Mouse (Mus musculus) limb, embryonic 13.5 days (tissue): ENCODE results near the gene Impdh2. TPM values are rescaled to one million over a fixed set of nuclear protein-coding genes. Genes with fewer than 3 reads are reported as not detected.
"Not testable (repeated sequence)": the region's sequence is repeated elsewhere in the genome, so short reads cannot be mapped to it uniquely, and the experiment has no call there.

Experiments
- ATAC-seq: fragments of 200-750 bp; cut with Nextera tagmentation; 2 replicates; pipeline ENCODE4 v1.8.0; 2017; ENCODE audit warnings: low read depth, moderate number of reproducible peaks, moderate TSS enrichment; ENCODE audit not compliant: low FRiP score
- H3K27ac ChIP-seq: fragments of 300-500 bp; sonication (generic); 2 replicates; pipeline ENCODE4 v1.5.1; 2015; ENCODE audit warnings: inconsistent platforms, mild to moderate bottlenecking, moderate library complexity
- H3K27me3 ChIP-seq: fragments of 300-500 bp; sonication (generic); 2 replicates; pipeline ENCODE4 v1.6.1; 2015; ENCODE audit warnings: mild to moderate bottlenecking, inconsistent platforms
- H3K36me3 ChIP-seq: fragments of 300-500 bp; sonication (generic); 2 replicates; pipeline ENCODE4 v1.6.1; 2015; ENCODE audit warnings: inconsistent platforms, mild to moderate bottlenecking, moderate library complexity
- H3K4me1 ChIP-seq: fragments of 300-500 bp; sonication (generic); 2 replicates; pipeline ENCODE4 v1.6.1; 2015; ENCODE audit warnings: inconsistent platforms
- H3K4me2 ChIP-seq: fragments of 300-500 bp; sonication (generic); replicated peaks from 2 replicates; pipeline ENCODE4 v1.6.1; 2015; ENCODE audit warnings: inconsistent platforms, mild to moderate bottlenecking, moderate library complexity
- H3K4me3 ChIP-seq: fragments of 300-500 bp; sonication (generic); 2 replicates; pipeline ENCODE4 v1.5.1; 2015; ENCODE audit warnings: moderate library complexity, mild to moderate bottlenecking, inconsistent platforms
- H3K9ac ChIP-seq: fragments of 300-500 bp; sonication (generic); 2 replicates; pipeline ENCODE4 v1.6.1; 2015; ENCODE audit warnings: mild to moderate bottlenecking, inconsistent platforms
- H3K9me3 ChIP-seq: fragments of 300-500 bp; sonication (generic); 2 replicates; pipeline ENCODE4 v1.6.1; 2016; ENCODE audit warnings: inconsistent platforms
- WGBS: fragments of 180-500 bp; shearing (Covaris S2); methylation state at CpG from one replicate; pipeline ENCODE4 v1.1.7; 2015; 5-methylcytosine and 5-hydroxymethylcytosine counted together
- polyA plus RNA-seq: library from polyadenylated mRNA; unstranded; fragments of >200 nt; fragmentation: Nextera tagmentation; extraction: Ambion mirVana; gene quantifications from 2 replicates; pipeline ENCODE4 v1.2.1, GENCODE M21; 2015

Impdh2 gene
- polyA plus RNA-seq, 1 experiment from 2014 or later = 188 TPM

DNA sequence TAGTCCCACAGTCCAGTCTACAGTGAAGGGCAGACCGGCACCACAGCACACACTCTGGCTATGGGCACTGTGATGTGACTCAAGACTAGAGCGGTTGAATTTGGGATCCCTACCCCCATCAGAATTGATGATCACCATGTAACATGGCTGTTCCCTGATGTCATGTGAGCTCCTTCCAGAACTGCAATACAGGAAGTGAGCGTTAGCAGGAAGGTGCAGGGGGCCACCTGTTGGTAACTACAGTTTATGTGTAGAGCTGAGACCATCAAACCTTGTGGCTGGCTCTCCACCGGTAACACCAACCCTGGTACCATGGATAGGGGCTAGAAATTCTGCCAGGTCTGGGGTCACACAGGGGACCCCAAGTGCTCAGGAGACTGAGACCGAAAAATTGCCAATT is 29.1 kb downstream of the Impdh2 start:
- H3K9me3 ChIP-seq = no peaks in the 10 kb centered on the region
- no peak for ATAC-seq
- H3K4me1 ChIP-seq = peaks cover 28% of the 10 kb centered on the region
- H3K4me3 ChIP-seq = no peak overlapping the region
- no peak overlapping the region for H3K4me2 ChIP-seq
- no peak overlapping the region; the same call in 1 of the 2 replicates for H3K27ac ChIP-seq
- no peaks in the 10 kb centered on the region for H3K27me3 ChIP-seq
- no peak overlapping the region for H3K9ac ChIP-seq
- 62% methylated on average over 5 of the region's 5 CpGs for WGBS
- H3K36me3 ChIP-seq = peaks cover 3% of the 10 kb centered on the region; the same call in 1 of the 2 replicates

DNA sequence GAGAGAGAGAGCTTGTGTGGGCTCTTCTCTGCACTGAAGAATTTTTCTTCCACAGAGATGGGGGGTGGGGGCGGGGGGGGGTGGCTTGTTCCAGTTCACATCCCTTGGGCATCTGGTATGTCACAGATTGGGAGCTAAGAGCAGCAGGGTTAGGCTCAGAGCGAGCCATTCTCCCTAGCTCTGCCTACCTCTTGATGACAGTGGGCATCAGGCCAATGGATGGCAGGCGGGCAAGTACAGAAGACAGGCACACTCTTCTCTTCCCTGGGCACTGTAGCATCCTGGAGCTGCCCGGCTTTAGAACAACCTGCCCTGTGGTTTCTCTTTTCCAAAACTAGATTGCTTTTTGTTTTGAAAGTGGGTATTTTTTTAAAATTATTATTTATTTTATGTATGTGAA is 31.4 kb downstream of the Impdh2 start:
- Histone ChIP-seq H3K4me3 (no peak overlapping the region), H3K4me2 (no peak overlapping the region), H3K9me3 (no peaks in the 10 kb centered on the region), H3K9ac (no peak overlapping the region), H3K36me3 (peaks cover 3% of the 10 kb centered on the region; the same call in 1 of the 2 replicates), H3K27ac (no peak overlapping the region), H3K27me3 (no peaks in the 10 kb centered on the region), H3K4me1 (peaks cover 33% of the 10 kb centered on the region)
- no peak for ATAC-seq
- 92% methylated on average over 4 of the region's 4 CpGs for WGBS

- no peak overlapping the region for H3K27ac ChIP-seq
- no peaks in the 10 kb centered on the region for H3K9me3 ChIP-seq
- no peak overlapping the region for H3K4me2 ChIP-seq
- H3K27me3 ChIP-seq = no peaks in the 10 kb centered on the region
- H3K9ac ChIP-seq = no peak overlapping the region
- 83% methylated on average over 3 of the region's 3 CpGs for WGBS
- peaks cover 12% of the 10 kb centered on the region; the same call in 1 of the 2 replicates for H3K4me1 ChIP-seq
- ATAC-seq = no peak
- H3K4me3 ChIP-seq = no peak overlapping the region
- H3K36me3 ChIP-seq = peaks cover 3% of the 10 kb centered on the region; the same call in 1 of the 2 replicates
Observed at GRCm38 (mm10) chr9:108594354-108594753, 34.3 kb downstream of the Impdh2 start.

GRCm38 (mm10) chr9:108596998-108597764 is 37.1 kb downstream of the Impdh2 start, which contains the start of gene P4htm:
Gene P4htm (minus strand): TSS chr9:108597667.
- H3K4me2 ChIP-seq = peak within 1 kb of the TSS; percentile 90
- peaks cover 10% of the 10 kb centered on the region for H3K36me3 ChIP-seq
- peaks cover 12% of the 10 kb centered on the region; the same call in 1 of the 2 replicates for H3K4me1 ChIP-seq
- H3K4me3 ChIP-seq = peak within 1 kb of the TSS; percentile 69
- no peaks in the 10 kb centered on the region for H3K27me3 ChIP-seq
- no peaks in the 10 kb centered on the region for H3K9me3 ChIP-seq
- no peak within 1 kb of the TSS for H3K27ac ChIP-seq
- peak within 1 kb of the TSS; percentile 74 for H3K9ac ChIP-seq
- 3% methylated on average over 57 of the region's 69 CpGs for WGBS
- peak; percentile 73 for ATAC-seq

DNA sequence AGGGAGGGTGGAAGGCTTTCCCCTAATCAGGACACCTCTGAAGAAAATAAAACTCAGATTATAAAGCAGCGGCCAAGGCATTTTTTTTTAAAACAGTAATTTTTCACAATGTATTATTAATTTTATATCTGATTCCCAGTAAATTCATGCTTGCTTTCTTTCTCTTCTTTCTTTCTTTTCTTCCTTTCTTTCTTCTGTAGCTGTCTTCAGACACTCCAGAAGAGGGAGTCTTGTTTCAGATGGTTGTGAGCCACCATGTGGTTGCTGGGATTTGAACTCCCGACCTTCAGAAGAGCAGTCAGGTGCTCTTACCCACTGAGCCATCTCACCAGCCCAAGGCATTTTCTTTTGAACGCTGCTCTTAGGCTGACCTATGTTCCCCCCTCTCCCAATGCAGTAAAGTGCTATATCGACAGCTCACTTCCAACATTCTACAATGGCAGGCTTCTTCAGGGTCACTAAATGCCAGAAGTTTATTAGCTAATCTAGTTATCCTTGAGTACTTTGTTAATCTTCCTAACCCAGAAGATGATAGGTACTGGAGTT is 39.0 kb downstream of the Impdh2 start:
- no peaks in the 10 kb centered on the region for H3K27me3 ChIP-seq
- no peak overlapping the region for H3K4me3 ChIP-seq
- H3K4me2 ChIP-seq = no peak overlapping the region
- H3K36me3 ChIP-seq = peaks cover 26% of the 10 kb centered on the region
- WGBS = 76% methylated on average over 4 of the region's 4 CpGs
- H3K27ac ChIP-seq = no peak overlapping the region
- ATAC-seq = no peak
- no peak overlapping the region for H3K9ac ChIP-seq
- no peaks in the 10 kb centered on the region for H3K9me3 ChIP-seq
- H3K4me1 ChIP-seq = peaks cover 12% of the 10 kb centered on the region; the same call in 1 of the 2 replicates

GRCm38 (mm10) chr9:108600011-108600410 is 39.9 kb downstream of the Impdh2 start:
- peaks cover 12% of the 10 kb centered on the region; the same call in 1 of the 2 replicates for H3K4me1 ChIP-seq
- no peaks in the 10 kb centered on the region for H3K9me3 ChIP-seq
- no peak overlapping the region for H3K27ac ChIP-seq
- no peaks in the 10 kb centered on the region for H3K27me3 ChIP-seq
- no peak overlapping the region for H3K4me2 ChIP-seq
- no peak overlapping the region for H3K4me3 ChIP-seq
- ATAC-seq = no peak
- peaks cover 35% of the 10 kb centered on the region for H3K36me3 ChIP-seq
- no peak overlapping the region for H3K9ac ChIP-seq
- 56% methylated on average over 2 of the region's 2 CpGs for WGBS

GRCm38 (mm10) chr9:108601986-108602385 is 41.9 kb downstream of the Impdh2 start:
- WGBS = 78% methylated on average over 4 of the region's 4 CpGs
- H3K4me1 ChIP-seq = 0 out of 2 replicates have a peak, but pooled peaks cover 2% of the 10 kb centered on the region
- H3K9ac ChIP-seq = no peak overlapping the region
- H3K4me3 ChIP-seq = no peak overlapping the region
- no peak overlapping the region for H3K4me2 ChIP-seq
- peaks cover 52% of the 10 kb centered on the region for H3K36me3 ChIP-seq
- ATAC-seq = no peak
- no peaks in the 10 kb centered on the region for H3K9me3 ChIP-seq
- H3K27ac ChIP-seq = no peak overlapping the region
- no peaks in the 10 kb centered on the region for H3K27me3 ChIP-seq

- peaks cover 96% of the 10 kb centered on the region for H3K36me3 ChIP-seq
- H3K27me3 ChIP-seq, H3K4me1 ChIP-seq, ATAC-seq, H3K9ac ChIP-seq, H3K4me3 ChIP-seq, H3K9me3 ChIP-seq, H3K27ac ChIP-seq, H3K4me2 ChIP-seq: not testable (repeated sequence)
- WGBS = 90% methylated on average over 5 of the region's 5 CpGs
Observed at GRCm38 (mm10) chr9:108607929-108608328, 47.8 kb downstream of the Impdh2 start.

GRCm38 (mm10) chr9:108608889-108609288 is 48.8 kb downstream of the Impdh2 start:
- Histone ChIP-seq H3K4me2 (no peak overlapping the region), H3K4me3 (no peak overlapping the region), H3K4me1 (no peaks in the 10 kb centered on the region), H3K9me3 (no peaks in the 10 kb centered on the region), H3K9ac (no peak overlapping the region), H3K27me3 (no peaks in the 10 kb centered on the region), H3K36me3 (peaks cover 95% of the 10 kb centered on the region), H3K27ac (no peak overlapping the region)
- WGBS = 92% methylated on average over 4 of the region's 4 CpGs
- ATAC-seq = no peak

DNA sequence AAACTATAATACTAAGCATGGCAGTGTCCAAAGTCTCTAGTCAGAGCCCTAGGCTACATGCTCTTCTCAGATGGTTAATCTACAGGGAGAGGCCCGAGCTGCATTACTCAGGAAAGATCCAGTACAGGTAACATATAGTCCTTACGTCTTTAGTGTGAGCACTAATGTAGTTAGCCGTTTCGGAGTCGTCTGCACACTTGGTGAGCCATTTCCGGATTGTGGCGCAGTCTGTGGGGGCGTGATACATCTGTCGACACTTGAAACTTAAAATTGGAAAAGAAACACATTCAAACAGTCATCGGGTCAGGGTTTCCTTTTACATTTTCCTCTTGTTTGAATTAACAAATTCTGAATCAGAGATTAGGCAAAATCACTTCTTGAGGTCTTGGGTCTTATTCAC is 51.4 kb downstream of the Impdh2 start:
- no peak overlapping the region for H3K4me2 ChIP-seq
- no peak for ATAC-seq
- no peaks in the 10 kb centered on the region for H3K27me3 ChIP-seq
- H3K4me3 ChIP-seq = no peak overlapping the region
- no peaks in the 10 kb centered on the region for H3K9me3 ChIP-seq
- H3K27ac ChIP-seq = no peak overlapping the region
- peaks cover 93% of the 10 kb centered on the region for H3K36me3 ChIP-seq
- no peak overlapping the region for H3K9ac ChIP-seq
- H3K4me1 ChIP-seq = no peaks in the 10 kb centered on the region
- 93% methylated on average over 10 of the region's 10 CpGs for WGBS
